Mouse (Mus musculus): Measurements from ENCODE around the gene Ifi204. TPM values are rescaled to one million over a fixed set of nuclear protein-coding genes. Genes with fewer than 3 reads are reported as not detected.

Gene Ifi204
- polyA plus RNA-seq (2014; fragmentation: Illumina TruSeq; extraction: RNeasy Lipid Tissue Mini Kit (QIAGEN cat#74804); ENCODE audit: low read depth, low replicate concordance), result 4.3 TPM

GRCm38 (mm10) chr1:173766848-173767617, at the start of gene Ifi204:
TSS of gene Ifi204 (minus strand) at chr1:173766943.

GRCm38 (mm10) chr1:173741656-173742055, 25.1 kb downstream of the Ifi204 start, which contains the start of gene Ifi207:
TSS of gene Ifi207 (minus strand) at chr1:173741747.

Other genes with a start within 250 kb of the Ifi204 start
- not detected for gene Ifi214, start 231.0 kb downstream of the Ifi204 start, polyA plus RNA-seq (2014; fragmentation: Illumina TruSeq; extraction: RNeasy Lipid Tissue Mini Kit (QIAGEN cat#74804); ENCODE audit: low read depth, low replicate concordance)
- gene Ifi213, start 167.7 kb downstream of the Ifi204 start, polyA plus RNA-seq (2014; fragmentation: Illumina TruSeq; extraction: RNeasy Lipid Tissue Mini Kit (QIAGEN cat#74804); ENCODE audit: low read depth, low replicate concordance), result 1.0 TPM
- gene Ifi209, start 136.0 kb downstream of the Ifi204 start, polyA plus RNA-seq (2014; fragmentation: Illumina TruSeq; extraction: RNeasy Lipid Tissue Mini Kit (QIAGEN cat#74804); ENCODE audit: low read depth, low replicate concordance), result 0.58 TPM
- 2.1 TPM for gene Ifi208, start 93.3 kb downstream of the Ifi204 start, polyA plus RNA-seq (2014; fragmentation: Illumina TruSeq; extraction: RNeasy Lipid Tissue Mini Kit (QIAGEN cat#74804); ENCODE audit: low read depth, low replicate concordance)
- gene Ifi207, start 25.2 kb downstream of the Ifi204 start, polyA plus RNA-seq (2014; fragmentation: Illumina TruSeq; extraction: RNeasy Lipid Tissue Mini Kit (QIAGEN cat#74804); ENCODE audit: low read depth, low replicate concordance), result 6.6 TPM
- gene Ifi211, start 146.1 kb upstream of the Ifi204 start, polyA plus RNA-seq (2014; fragmentation: Illumina TruSeq; extraction: RNeasy Lipid Tissue Mini Kit (QIAGEN cat#74804); ENCODE audit: low read depth, low replicate concordance), result 4.5 TPM
- 38.8 TPM for gene Mndal, start 175.5 kb upstream of the Ifi204 start, polyA plus RNA-seq (2014; fragmentation: Illumina TruSeq; extraction: RNeasy Lipid Tissue Mini Kit (QIAGEN cat#74804); ENCODE audit: low read depth, low replicate concordance)
- 27.9 TPM for gene Ifi203, start 175.7 kb upstream of the Ifi204 start, polyA plus RNA-seq (2014; fragmentation: Illumina TruSeq; extraction: RNeasy Lipid Tissue Mini Kit (QIAGEN cat#74804); ENCODE audit: low read depth, low replicate concordance)
- gene Ifi202b, start 215.8 kb upstream of the Ifi204 start, polyA plus RNA-seq (2014; fragmentation: Illumina TruSeq; extraction: RNeasy Lipid Tissue Mini Kit (QIAGEN cat#74804); ENCODE audit: low read depth, low replicate concordance), result not detected